Mouse (Mus musculus) bone marrow macrophage, adult 2 months (primary cell): Measurements from ENCODE around the gene Gm6614.

Source experiments
- CTCF ChIP-seq: IDR thresholded peaks from 2 replicates; pipeline ENCODE4 v1.5.1; 2012; ENCODE audit warnings: low read depth, mild to moderate bottlenecking, low read length, moderate library complexity
- POLR2A ChIP-seq: IDR thresholded peaks from 2 replicates; pipeline ENCODE4 v1.6.1; 2012; ENCODE audit warnings: mild to moderate bottlenecking, low read depth, low read length, borderline replicate concordance

DNA sequence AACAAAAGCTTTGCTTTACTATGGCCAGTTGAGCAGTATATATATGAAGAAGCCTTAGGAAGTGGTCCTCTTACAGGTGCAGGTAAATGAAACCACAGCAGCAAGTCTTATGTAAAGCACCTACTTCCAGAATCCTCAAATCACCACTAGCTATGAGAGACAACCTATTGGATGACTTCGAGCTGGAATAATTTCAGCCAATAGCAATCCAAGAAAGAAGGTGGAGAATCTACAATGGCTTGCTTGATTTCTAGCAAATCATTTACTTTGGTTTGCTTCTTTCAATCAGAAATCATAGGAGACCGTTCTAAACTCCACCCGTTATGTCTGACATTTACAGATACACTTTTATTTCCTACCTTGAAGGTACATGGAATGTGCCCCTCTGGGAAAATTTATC lies 49.4 kb downstream of the Gm6614 start:
- TF ChIP-seq CTCF (no peak), POLR2A (no peak)
